Mouse (Mus musculus) embryonic facial prominence, embryonic 10.5 days (tissue): ENCODE measurements around the gene Alpl. TPM values are rescaled to one million over a fixed set of nuclear protein-coding genes. Genes with fewer than 3 reads are reported as not detected.
A peak's percentile ranks its signal among the peaks of the same experiment; 100 is the strongest.

Experiments used
- DNase-seq: peaks from one replicate; pipeline ENCODE4 v3.0.0-alpha.2; 2017; ENCODE audit warnings: low spot score
- H3K27ac ChIP-seq: fragments of 300-500 bp; sonication (generic); replicated peaks from 2 replicates; pipeline ENCODE4 v1.5.1; 2016; ENCODE audit warnings: mild to moderate bottlenecking
- H3K27me3 ChIP-seq: fragments of 300-500 bp; sonication (generic); replicated peaks from 2 replicates; pipeline ENCODE4 v1.6.1; 2016; ENCODE audit warnings: low read depth, mild to moderate bottlenecking; ENCODE audit not compliant: poor library complexity, severe bottlenecking
- H3K36me3 ChIP-seq: fragments of 300-500 bp; sonication (generic); replicated peaks from 2 replicates; pipeline ENCODE4 v1.6.1; 2016; ENCODE audit warnings: mild to moderate bottlenecking, moderate library complexity
- H3K4me1 ChIP-seq: fragments of 300-500 bp; sonication (generic); 2 replicates; pipeline ENCODE4 v1.6.1; 2016
- H3K4me3 ChIP-seq: fragments of 300-500 bp; sonication (generic); 2 replicates; pipeline ENCODE4 v1.5.1; 2016; ENCODE audit warnings: mild to moderate bottlenecking, moderate library complexity
- H3K9me3 ChIP-seq: fragments of 300-500 bp; sonication (generic); 2 replicates; pipeline ENCODE4 v1.6.1; 2016; ENCODE audit warnings: mild to moderate bottlenecking
- WGBS: fragments of 180-500 bp; shearing (Covaris S2); methylation state at CpG from one replicate; pipeline ENCODE4 v1.1.7; 2016; 5-methylcytosine and 5-hydroxymethylcytosine counted together
- polyA plus RNA-seq: library from polyadenylated mRNA; unstranded; fragments of >200 nt; fragmentation: Nextera tagmentation; extraction: Ambion mirVana; gene quantifications from 2 replicates; pipeline ENCODE4 v1.2.1, GENCODE M21; 2016

Alpl gene
- polyA plus RNA-seq, 1 experiment from 2014 or later = 12.9 TPM

GRCm38 (mm10) chr4:137698076-137698985 lies 97.9 kb downstream of the Alpl start:
- H3K27me3 ChIP-seq = no peaks in the 10 kb centered on the region
- WGBS = 90% methylated on average over 7 of the region's 7 CpGs
- H3K9me3 ChIP-seq = no peaks in the 10 kb centered on the region
- H3K4me3 ChIP-seq = no peak overlapping the region
- no peak for DNase-seq
- H3K36me3 ChIP-seq = no peaks in the 10 kb centered on the region
- H3K27ac ChIP-seq = no peak overlapping the region
- H3K4me1 ChIP-seq = peaks cover 24% of the 10 kb centered on the region

- H3K27ac ChIP-seq = 0 out of 2 replicates have a peak overlapping the region, but pooled peaks have one; percentile 16
- 77% methylated on average over 13 of the region's 13 CpGs for WGBS
- no peaks in the 10 kb centered on the region for H3K9me3 ChIP-seq
These were observed 98.9 kb downstream of the Alpl start for GRCm38 (mm10) chr4:137697156-137697885.

GRCm38 (mm10) chr4:137695900-137696299 lies 100.3 kb downstream of the Alpl start:
- no peak overlapping the region; the same call in 1 of the 2 replicates for H3K27ac ChIP-seq
- WGBS = 41% methylated on average over 4 of the region's 4 CpGs
- DNase-seq = no peak

More at GRCm38 (mm10) chr4:137697156-137697885, 98.9 kb downstream of the Alpl start:
- Histone ChIP-seq H3K36me3 (no peaks in the 10 kb centered on the region), H3K4me1 (peaks cover 24% of the 10 kb centered on the region), H3K27me3 (no peaks in the 10 kb centered on the region), H3K4me3 (no peak overlapping the region)
- no peak for DNase-seq

GRCm38 (mm10) chr4:137695300-137695699 lies 100.9 kb downstream of the Alpl start:
- Histone ChIP-seq H3K27ac (no peak overlapping the region), H3K27me3 (no peaks in the 10 kb centered on the region), H3K36me3 (no peaks in the 10 kb centered on the region), H3K4me1 (peaks cover 15% of the 10 kb centered on the region), H3K4me3 (no peak overlapping the region), H3K9me3 (no peaks in the 10 kb centered on the region)
- WGBS = 82% methylated on average over 8 of the region's 8 CpGs
- no peak for DNase-seq

More at GRCm38 (mm10) chr4:137695900-137696299, 100.3 kb downstream of the Alpl start:
- H3K9me3 ChIP-seq = no peaks in the 10 kb centered on the region
- H3K4me3 ChIP-seq = no peak overlapping the region
- H3K27me3 ChIP-seq = no peaks in the 10 kb centered on the region
- no peaks in the 10 kb centered on the region for H3K36me3 ChIP-seq
- H3K4me1 ChIP-seq = peaks cover 15% of the 10 kb centered on the region

- H3K27me3 ChIP-seq = no peaks in the 10 kb centered on the region
These were observed 103.9 kb downstream of the Alpl start for GRCm38 (mm10) chr4:137692107-137692902.

More at GRCm38 (mm10) chr4:137692107-137692902, 103.9 kb downstream of the Alpl start:
- Histone ChIP-seq H3K4me3 (no peak overlapping the region), H3K27ac (no peak overlapping the region), H3K4me1 (peaks cover 4% of the 10 kb centered on the region), H3K36me3 (no peaks in the 10 kb centered on the region), H3K9me3 (no peaks in the 10 kb centered on the region)
- 88% methylated on average over 10 of the region's 10 CpGs for WGBS
- no peak for DNase-seq

Other genes starting within 250 kb of the Alpl start
- gene Ldlrad2, start 221.8 kb downstream of the Alpl start, polyA plus RNA-seq = 0.55 TPM in 1 of 2 replicates, not detected in the other
- gene Usp48, start 202.6 kb downstream of the Alpl start, polyA plus RNA-seq = 79.1 and 81.7 TPM in 2 replicates
- 3.8 and 6.9 TPM in 2 replicates for gene Rap1gap, start 131.7 kb downstream of the Alpl start, polyA plus RNA-seq
- gene Ece1, start 65.9 kb upstream of the Alpl start, polyA plus RNA-seq = 46.6 and 54.5 TPM in 2 replicates
- 39.7 and 41.9 TPM in 2 replicates for gene Eif4g3, start 196.6 kb upstream of the Alpl start, polyA plus RNA-seq